Mouse (Mus musculus) neural tube, embryonic 14.5 days (tissue): ENCODE measurements at regions not wholly inside any gene's neighbourhood (a gene's known extent, or its start where the extent isn't known, plus 50 kb on each side); places are given as distances from the start of the nearest gene placed in this dataset.

Experiments used
- ATAC-seq: fragments of 200-750 bp; cut with Nextera tagmentation; 2 replicates; pipeline ENCODE4 v1.8.0; 2017; ENCODE audit warnings: low read depth, mild to moderate bottlenecking, moderate TSS enrichment, moderate library complexity
- H3K27ac ChIP-seq: fragments of 300-500 bp; sonication (generic); 2 replicates; pipeline ENCODE4 v1.5.1; 2014; ENCODE audit warnings: low read depth, mild to moderate bottlenecking, control low read depth, low read length, moderate library complexity, mixed read lengths
- H3K27me3 ChIP-seq: fragments of 300-500 bp; sonication (generic); 2 replicates; pipeline ENCODE4 v1.6.1; 2014; ENCODE audit warnings: low read length; ENCODE audit not compliant: control insufficient read depth, insufficient read depth
- H3K36me3 ChIP-seq: fragments of 300-500 bp; sonication (generic); 2 replicates; pipeline ENCODE4 v1.6.1; 2014; ENCODE audit warnings: low read length, mixed read lengths; ENCODE audit not compliant: control insufficient read depth, insufficient read depth
- H3K4me1 ChIP-seq: fragments of 300-500 bp; sonication (generic); 2 replicates; pipeline ENCODE4 v1.6.1; 2014; ENCODE audit warnings: low read length; ENCODE audit not compliant: control insufficient read depth, insufficient read depth
- H3K4me2 ChIP-seq: fragments of 300-500 bp; sonication (generic); 2 replicates; pipeline ENCODE4 v1.6.1; 2014; ENCODE audit warnings: mild to moderate bottlenecking, low read depth, low read length, control low read depth
- H3K4me3 ChIP-seq: fragments of 300-500 bp; sonication (generic); 2 replicates; pipeline ENCODE4 v1.5.1; 2014; ENCODE audit warnings: low read depth, low read length, control low read depth, mixed read lengths
- H3K9ac ChIP-seq: fragments of 300-500 bp; sonication (generic); replicated peaks from 2 replicates; pipeline ENCODE4 v1.6.1; 2014; ENCODE audit warnings: low read depth, mild to moderate bottlenecking, control low read depth, low read length, mixed read lengths
- H3K9me3 ChIP-seq: fragments of 300-500 bp; sonication (generic); 2 replicates; pipeline ENCODE4 v1.6.1; 2016; ENCODE audit warnings: low read length; ENCODE audit not compliant: control insufficient read depth
- WGBS: fragments of 180-500 bp; shearing (Covaris S2); extraction: QIAGEN DNeasy Blood & Tissue Kit; methylation state at CpG from one replicate; pipeline ENCODE4 v1.1.7; 2014; 5-methylcytosine and 5-hydroxymethylcytosine counted together

DNA sequence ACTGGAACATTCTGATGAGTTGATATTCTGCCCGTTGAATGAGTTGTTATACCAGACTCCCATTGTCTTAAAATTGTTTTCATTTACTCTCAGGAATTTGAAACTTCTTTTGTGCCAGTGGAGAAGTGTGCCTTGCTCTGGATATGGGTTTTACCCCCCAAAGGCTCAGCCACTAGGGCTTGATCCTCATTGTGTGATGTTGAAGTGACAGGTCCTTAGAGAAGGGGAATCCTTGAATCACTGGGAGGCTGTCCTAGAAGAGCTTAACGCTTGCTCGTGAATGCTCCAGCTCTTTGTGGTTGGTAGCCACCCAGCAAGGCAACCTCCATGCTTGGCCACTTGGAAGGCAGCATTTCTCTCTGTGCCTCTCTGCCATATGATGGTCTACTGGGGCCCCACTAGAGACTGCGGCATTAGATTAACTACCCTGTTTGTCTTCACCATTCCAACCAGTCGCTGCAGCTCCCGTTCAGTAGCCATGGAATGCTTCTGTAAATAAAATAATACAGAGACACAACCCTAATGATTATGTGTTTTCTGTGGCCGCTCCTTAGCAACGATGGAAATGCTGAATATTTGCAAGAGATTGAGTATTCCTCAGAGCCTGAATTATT is 148.1 kb upstream of the Atp1b1 start:
- no peaks in the 10 kb centered on the region for H3K4me1 ChIP-seq
- H3K27me3 ChIP-seq: no peaks in the 10 kb centered on the region
- no peaks in the 10 kb centered on the region for H3K9me3 ChIP-seq
- ATAC-seq: no peak
- H3K9ac ChIP-seq: no peak overlapping the region
- H3K36me3 ChIP-seq: no peaks in the 10 kb centered on the region
- H3K4me2 ChIP-seq: no peak overlapping the region
- WGBS: 69% methylated on average over 8 of the region's 8 CpGs
- no peak overlapping the region for H3K27ac ChIP-seq
- H3K4me3 ChIP-seq: no peak overlapping the region

DNA sequence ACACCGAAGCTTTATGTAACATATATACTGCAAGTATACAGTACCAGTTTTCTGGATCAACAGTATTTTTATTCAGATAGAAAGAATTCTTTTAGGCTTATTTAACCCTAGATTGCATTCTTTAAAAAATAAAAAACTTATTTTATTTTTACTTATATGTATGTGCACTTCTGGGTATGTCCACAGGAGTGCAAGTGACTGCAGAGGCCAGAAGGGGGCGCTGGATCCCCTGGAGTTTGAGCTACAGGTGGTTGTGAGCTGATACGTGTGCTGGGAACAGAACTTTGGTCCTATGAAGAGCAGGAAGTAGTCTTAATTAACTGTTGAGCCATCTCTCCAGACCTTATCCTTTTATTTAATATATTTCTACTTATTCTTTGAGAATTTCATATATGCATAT is 145.3 kb upstream of the Atp1b1 start:
- Histone ChIP-seq H3K27me3 (no peaks in the 10 kb centered on the region), H3K9ac (no peak overlapping the region), H3K4me3 (no peak overlapping the region), H3K36me3 (no peaks in the 10 kb centered on the region), H3K27ac (no peak overlapping the region), H3K9me3 (no peaks in the 10 kb centered on the region), H3K4me1 (no peaks in the 10 kb centered on the region), H3K4me2 (no peak overlapping the region)
- no peak for ATAC-seq
- 74% methylated on average over 3 of the region's 3 CpGs for WGBS

DNA sequence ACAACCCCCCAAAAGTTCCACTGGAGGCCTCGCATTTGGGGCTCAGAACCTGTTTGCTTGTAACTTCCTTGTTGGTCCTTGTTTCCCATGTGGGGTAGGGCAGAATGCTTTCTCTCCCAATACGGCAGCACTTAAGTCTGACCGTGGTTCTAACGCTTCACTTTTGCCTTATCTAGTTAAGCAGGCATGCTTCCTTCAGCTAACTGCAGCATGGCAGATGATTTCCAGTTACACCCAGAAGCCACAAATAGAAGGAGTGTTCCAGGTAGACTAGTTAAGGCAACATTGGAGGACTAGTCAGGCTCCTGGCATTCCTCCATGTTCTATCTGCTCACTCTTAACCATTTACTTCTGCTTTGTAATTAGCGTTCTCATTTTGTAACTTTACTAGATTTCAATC is 144.4 kb upstream of the Atp1b1 start:
- H3K4me1 ChIP-seq: no peaks in the 10 kb centered on the region
- no peaks in the 10 kb centered on the region for H3K27me3 ChIP-seq
- WGBS: 98% methylated on average over 5 of the region's 5 CpGs
- H3K27ac ChIP-seq: no peak overlapping the region
- no peak overlapping the region for H3K4me3 ChIP-seq
- H3K9ac ChIP-seq: no peak overlapping the region
- H3K9me3 ChIP-seq: no peaks in the 10 kb centered on the region
- no peak for ATAC-seq
- no peaks in the 10 kb centered on the region for H3K36me3 ChIP-seq
- no peak overlapping the region for H3K4me2 ChIP-seq

DNA sequence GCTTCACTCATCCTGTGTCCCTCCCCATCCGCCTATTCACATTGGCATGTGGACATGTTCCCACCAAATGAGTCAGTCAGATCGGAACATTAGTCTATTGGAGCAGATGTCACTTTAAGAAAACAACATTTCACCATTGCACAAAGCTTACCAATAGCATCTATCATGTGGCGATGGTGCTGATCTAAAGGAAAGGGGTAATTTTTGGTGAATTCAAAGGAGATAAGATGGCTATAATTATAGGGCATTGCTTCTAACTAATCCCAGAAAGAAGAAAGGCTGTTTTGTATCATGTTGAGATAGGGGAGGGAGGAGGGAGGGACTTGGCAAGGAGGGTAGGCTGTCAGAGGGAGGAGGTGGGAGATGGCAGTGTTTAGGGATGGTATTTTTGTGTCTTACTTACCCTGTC is 132.1 kb upstream of the Atp1b1 start:
- H3K9me3 ChIP-seq: no peaks in the 10 kb centered on the region
- no peak overlapping the region for H3K9ac ChIP-seq
- H3K4me2 ChIP-seq: no peak overlapping the region
- H3K4me3 ChIP-seq: no peak overlapping the region
- H3K27me3 ChIP-seq: no peaks in the 10 kb centered on the region
- H3K27ac ChIP-seq: no peak overlapping the region
- no peak for ATAC-seq
- no peaks in the 10 kb centered on the region for H3K36me3 ChIP-seq
- 86% methylated on average over 3 of the region's 3 CpGs for WGBS
- no peaks in the 10 kb centered on the region for H3K4me1 ChIP-seq

DNA sequence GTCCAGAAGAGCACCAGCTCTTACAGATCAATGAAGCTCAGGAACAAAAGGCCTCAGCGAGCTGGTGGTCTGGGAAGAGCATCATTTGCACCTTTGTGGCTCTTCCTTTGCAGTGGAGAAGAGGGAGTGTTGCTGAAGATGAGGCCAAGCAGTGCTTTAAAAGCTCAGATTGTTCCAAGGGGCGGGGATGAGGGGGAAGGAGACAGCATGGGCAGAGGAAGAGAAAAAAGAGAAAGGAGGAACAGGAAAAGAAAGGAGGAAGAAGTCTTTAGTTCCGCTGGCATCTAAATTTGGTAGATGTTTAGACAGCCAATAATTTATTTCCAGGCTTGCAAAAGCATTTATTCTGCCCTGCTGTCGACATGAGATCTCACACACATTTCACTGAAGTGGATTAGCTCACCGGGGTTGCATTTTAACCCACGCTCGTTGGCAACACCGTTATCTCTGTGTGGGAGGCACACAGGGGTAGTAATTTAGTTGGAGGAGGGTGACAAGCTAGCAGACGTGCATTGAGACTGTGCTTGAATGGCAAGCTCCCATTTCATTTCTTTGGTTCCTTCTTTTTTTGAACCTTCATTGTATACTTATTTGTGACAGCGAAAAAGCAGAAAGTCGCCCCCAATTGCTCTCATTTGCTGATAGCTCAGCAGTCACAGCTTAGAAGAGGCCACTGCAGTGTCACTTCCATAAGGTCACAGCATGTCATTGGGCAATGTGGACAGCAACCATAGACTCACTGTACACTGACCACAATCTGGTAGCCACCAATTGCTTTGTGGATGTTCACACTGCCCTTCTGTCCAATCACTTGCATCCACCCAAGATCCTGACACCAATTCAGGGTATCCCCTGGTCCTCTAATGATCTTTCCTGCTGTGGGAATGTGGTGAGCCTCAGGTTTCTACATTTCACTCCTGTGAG is 128.2 kb upstream of the Atp1b1 start:
- no peak for ATAC-seq
- WGBS: 45% methylated on average over 11 of the region's 11 CpGs
- H3K4me3 ChIP-seq: no peak overlapping the region
- H3K36me3 ChIP-seq: no peaks in the 10 kb centered on the region
- no peak overlapping the region for H3K9ac ChIP-seq
- no peaks in the 10 kb centered on the region for H3K27me3 ChIP-seq
- no peaks in the 10 kb centered on the region for H3K9me3 ChIP-seq
- no peak overlapping the region for H3K4me2 ChIP-seq
- no peak overlapping the region for H3K27ac ChIP-seq
- no peaks in the 10 kb centered on the region for H3K4me1 ChIP-seq

DNA sequence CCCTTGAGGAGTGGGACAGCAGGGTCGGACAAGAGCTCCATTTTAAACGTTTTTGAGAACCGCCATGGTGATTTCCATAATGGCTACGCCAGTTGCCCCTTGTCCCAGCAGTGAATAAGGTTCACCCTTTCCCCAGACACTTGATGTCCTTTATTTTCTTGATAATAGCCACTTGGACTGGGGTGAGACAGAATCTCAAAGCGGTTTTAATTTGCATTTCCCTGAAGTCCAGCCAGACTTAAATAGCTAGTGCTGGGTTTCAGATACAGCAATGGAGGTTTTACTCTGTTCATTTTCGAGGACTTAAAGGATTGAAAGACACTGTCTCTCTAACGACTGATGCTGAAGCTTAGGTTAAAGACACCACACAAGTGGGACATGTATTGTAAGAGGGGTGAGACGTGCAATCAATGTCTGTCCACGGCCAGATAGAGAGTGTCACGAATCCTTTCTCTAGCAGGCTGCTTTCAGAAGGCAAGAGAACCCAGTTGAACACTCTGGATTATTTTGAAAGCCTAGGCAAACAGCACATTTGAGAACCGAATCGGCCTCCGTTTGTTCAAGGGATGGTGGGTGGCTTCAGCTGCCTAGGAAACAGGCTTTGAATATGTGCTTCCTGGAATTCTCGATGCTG is 118.8 kb upstream of the Atp1b1 start:
- H3K4me1 ChIP-seq: peaks cover 5% of the 10 kb centered on the region; the same call in 1 of the 2 replicates
- no peak overlapping the region for H3K4me2 ChIP-seq
- H3K27me3 ChIP-seq: no peaks in the 10 kb centered on the region
- no peak overlapping the region for H3K9ac ChIP-seq
- H3K4me3 ChIP-seq: no peak overlapping the region
- 0 out of 2 replicates have a peak overlapping the region, but pooled peaks have one; percentile 28 for H3K27ac ChIP-seq
- H3K9me3 ChIP-seq: no peaks in the 10 kb centered on the region
- no peaks in the 10 kb centered on the region for H3K36me3 ChIP-seq
- WGBS: 16% methylated on average over 14 of the region's 14 CpGs
- ATAC-seq: no peak

DNA sequence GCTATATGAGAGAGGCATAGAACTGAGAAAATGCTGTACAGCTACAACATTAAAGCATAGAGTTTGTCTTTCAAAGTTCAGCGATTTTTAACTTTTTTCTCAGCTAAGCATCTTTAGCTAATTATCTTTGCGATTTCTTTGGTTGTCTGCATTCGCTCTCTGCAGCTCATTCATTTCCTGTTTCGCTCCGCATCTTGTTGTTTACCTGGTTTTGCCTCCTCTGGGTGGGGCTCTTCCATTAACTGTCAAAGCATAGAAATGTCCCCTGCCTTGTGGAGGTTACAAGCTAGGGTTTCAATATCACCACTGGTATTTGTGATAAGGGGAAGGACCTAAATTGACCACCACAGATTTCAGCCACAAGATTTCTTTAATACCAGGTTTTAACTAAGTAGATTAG is 115.5 kb upstream of the Atp1b1 start:
- Histone ChIP-seq H3K27ac (no peak overlapping the region), H3K9me3 (no peaks in the 10 kb centered on the region), H3K4me3 (no peak overlapping the region), H3K9ac (no peak overlapping the region), H3K36me3 (no peaks in the 10 kb centered on the region), H3K27me3 (no peaks in the 10 kb centered on the region), H3K4me2 (no peak overlapping the region), H3K4me1 (peaks cover 5% of the 10 kb centered on the region; the same call in 1 of the 2 replicates)
- WGBS: 85% methylated on average over 5 of the region's 5 CpGs
- ATAC-seq: no peak

DNA sequence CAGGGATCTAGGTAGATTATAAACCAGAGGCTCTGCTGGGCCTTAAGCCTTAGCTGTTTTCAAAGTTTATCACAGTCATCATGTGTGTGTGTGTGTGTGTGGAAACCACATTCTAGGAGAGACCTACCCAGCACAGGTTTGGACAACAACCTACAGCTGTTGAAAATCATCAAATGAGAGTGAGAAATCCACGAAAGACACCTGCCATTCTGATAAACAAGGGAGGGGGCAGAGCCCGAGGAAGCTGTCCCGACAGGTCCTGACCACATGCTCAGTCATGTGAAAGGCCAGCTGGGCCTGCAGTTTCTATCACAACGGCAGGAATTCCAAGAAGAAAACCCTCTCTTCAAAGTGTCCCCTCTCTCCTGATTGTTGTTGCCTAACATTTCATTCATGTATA is 114.0 kb upstream of the Atp1b1 start:
- Histone ChIP-seq H3K9ac (no peak overlapping the region), H3K4me2 (no peak overlapping the region), H3K36me3 (no peaks in the 10 kb centered on the region), H3K4me1 (peaks cover 5% of the 10 kb centered on the region; the same call in 1 of the 2 replicates), H3K27me3 (no peaks in the 10 kb centered on the region), H3K4me3 (no peak overlapping the region), H3K27ac (no peak overlapping the region), H3K9me3 (no peaks in the 10 kb centered on the region)
- no peak for ATAC-seq
- 58% methylated on average over 4 of the region's 4 CpGs for WGBS
